Mouse (Mus musculus) right cerebral cortex, postnatal 36 days (tissue): ENCODE measurements around the gene Chad.

Source experiments
- DNase-seq, 2 experiments: peaks; one replicate each; pipeline ENCODE4 v3.0.0; 2022; ENCODE audit warnings: low spot score in 2 of 2, mixed read lengths in 1 of 2

Gene Chad

GRCm38 (mm10) chr11:94565151-94565479, 268 bp downstream of the Chad start:
- DNase-seq: no peak

GRCm38 (mm10) chr11:94566534-94566933, 1.7 kb downstream of the Chad start:
- no peak for DNase-seq

- no peak for DNase-seq
These were observed 2.5 kb downstream of the Chad start for GRCm38 (mm10) chr11:94567326-94567725.

GRCm38 (mm10) chr11:94570612-94571011, 5.8 kb downstream of the Chad start:
- no peak for DNase-seq

GRCm38 (mm10) chr11:94571850-94572249, 7.0 kb downstream of the Chad start:
- DNase-seq: no peak

- no peak for DNase-seq
These were observed 9.7 kb downstream of the Chad start for GRCm38 (mm10) chr11:94574560-94574959.

GRCm38 (mm10) chr11:94575036-94575435, 10.2 kb downstream of the Chad start:
- no peak for DNase-seq

- no peak for DNase-seq
These were observed 11.5 kb downstream of the Chad start for GRCm38 (mm10) chr11:94576361-94576760.

- DNase-seq: no peak
These were observed 15.4 kb downstream of the Chad start for GRCm38 (mm10) chr11:94580111-94580740.

GRCm38 (mm10) chr11:94585091-94585490, 20.2 kb downstream of the Chad start:
- DNase-seq: no peak

GRCm38 (mm10) chr11:94587511-94587910, 22.7 kb downstream of the Chad start:
- DNase-seq: no peak

- no peak for DNase-seq
These were observed 31.5 kb downstream of the Chad start for GRCm38 (mm10) chr11:94596311-94596852.

GRCm38 (mm10) chr11:94597319-94597718, 32.5 kb downstream of the Chad start:
- no peak for DNase-seq

GRCm38 (mm10) chr11:94598437-94599120, 33.7 kb downstream of the Chad start:
- no peak for DNase-seq

- no peak for DNase-seq
These were observed 35.6 kb downstream of the Chad start for GRCm38 (mm10) chr11:94600447-94600846.

- DNase-seq: peak; percentile 15 to 29
These were observed 36.8 kb downstream of the Chad start, which contains the start of gene Acsf2 for GRCm38 (mm10) chr11:94601321-94602281. Gene Acsf2, minus strand, starts transcription at chr11:94601871.

GRCm38 (mm10) chr11:94602356-94602955, 37.6 kb downstream of the Chad start:
- no peak for DNase-seq

- no peak for DNase-seq
These were observed 46.2 kb downstream of the Chad start for GRCm38 (mm10) chr11:94610744-94611740.

- no peak for DNase-seq
These were observed 49.8 kb downstream of the Chad start for GRCm38 (mm10) chr11:94614603-94615002.

GRCm38 (mm10) chr11:94615494-94615893, 50.6 kb downstream of the Chad start:
- no peak for DNase-seq
